Mouse (Mus musculus): ENCODE data around the gene Dnaja3. TPM values are rescaled to one million over a fixed set of nuclear protein-coding genes. Genes with fewer than 3 reads are reported as not detected.

The Dnaja3 gene
- total RNA-seq, 2 experiments from 2014 or later = 61.5 to 64.2 TPM

Other genes starting within 250 kb of the Dnaja3 start
- 10 to 100 TPM; 67.3 to 74.0 TPM for gene Adcy9, start 219.5 kb upstream of the Dnaja3 start, total RNA-seq (2021)
- gene Srl, start 98.2 kb upstream of the Dnaja3 start, total RNA-seq (2021) = 1 to 10 TPM; 3.0 to 4.1 TPM
- 1 to 10 TPM; 3.5 to 3.6 TPM for gene Tfap4, start 80.1 kb upstream of the Dnaja3 start, total RNA-seq (2021)
- gene Glis2, start 45.3 kb upstream of the Dnaja3 start, total RNA-seq (2021) = 10 to 100 TPM; 12.4 to 16.6 TPM
- 10 to 100 TPM; 72.1 to 86.6 TPM for gene Pam16, start 15.0 kb upstream of the Dnaja3 start, total RNA-seq (2021)
- gene Vasn, start within 50 bp of the Dnaja3 start, total RNA-seq (2021) = 10 to 100 TPM; 11.5 to 11.6 TPM
- gene Coro7, start 39.8 kb downstream of the Dnaja3 start, total RNA-seq (2021) = 10 to 100 TPM; 78.4 to 85.4 TPM
- gene Nmral1, start 79.4 kb downstream of the Dnaja3 start, total RNA-seq (2021) = 10 to 100 TPM; 11.2 to 11.6 TPM
- gene Hmox2, start 86.4 kb downstream of the Dnaja3 start, total RNA-seq (2021) = 10 to 100 TPM; 85.7 to 89.9 TPM
- 100 to 1,000 TPM; 211 to 212 TPM for gene Cdip1, start 150.3 kb downstream of the Dnaja3 start, total RNA-seq (2021)
- gene 4930562C15Rik, start 195.4 kb downstream of the Dnaja3 start, total RNA-seq (2021) = not detected
- 10 to 100 TPM; 86.5 to 95.6 TPM for gene Ubald1, start 240.3 kb downstream of the Dnaja3 start, total RNA-seq (2021)
- gene Mgrn1, start 246.3 kb downstream of the Dnaja3 start, total RNA-seq (2021) = 100 to 1,000 TPM; 213 to 223 TPM

Measured in left cerebral cortex, adult 18-20 months (tissue).